Mouse (Mus musculus) heart, embryonic 13.5 days (tissue): ENCODE results near the gene Arhgap23. TPM values are rescaled to one million over a fixed set of nuclear protein-coding genes. Genes with fewer than 3 reads are reported as not detected.

Experiments used
- ATAC-seq: fragments of 200-750 bp; cut with Nextera tagmentation; 2 replicates; pipeline ENCODE4 v1.8.0; 2017; ENCODE audit warnings: moderate TSS enrichment; ENCODE audit not compliant: insufficient number of reproducible peaks, low FRiP score, low TSS enrichment; ENCODE audit errors: extremely low read depth
- H3K27ac ChIP-seq: fragments of 300-500 bp; sonication (generic); replicated peaks from 2 replicates; pipeline ENCODE4 v1.5.1; 2015; ENCODE audit warnings: moderate library complexity, mild to moderate bottlenecking, inconsistent platforms
- H3K27me3 ChIP-seq: fragments of 300-500 bp; sonication (generic); replicated peaks from 2 replicates; pipeline ENCODE4 v1.6.1; 2015; ENCODE audit warnings: mild to moderate bottlenecking, inconsistent platforms
- H3K36me3 ChIP-seq: fragments of 300-500 bp; sonication (generic); 2 replicates; pipeline ENCODE4 v1.6.1; 2015; ENCODE audit warnings: mild to moderate bottlenecking, inconsistent platforms
- H3K4me1 ChIP-seq: fragments of 300-500 bp; sonication (generic); 2 replicates; pipeline ENCODE4 v1.6.1; 2015; ENCODE audit warnings: inconsistent platforms
- H3K4me2 ChIP-seq: fragments of 300-500 bp; sonication (generic); 2 replicates; pipeline ENCODE4 v1.6.1; 2015; ENCODE audit warnings: inconsistent platforms, mild to moderate bottlenecking, moderate library complexity
- H3K4me3 ChIP-seq: fragments of 300-500 bp; sonication (generic); 2 replicates; pipeline ENCODE4 v1.5.1; 2015; ENCODE audit warnings: moderate library complexity, mild to moderate bottlenecking, inconsistent platforms
- H3K9ac ChIP-seq: fragments of 300-500 bp; sonication (generic); 2 replicates; pipeline ENCODE4 v1.6.1; 2015; ENCODE audit warnings: inconsistent platforms, mild to moderate bottlenecking, moderate library complexity
- H3K9me3 ChIP-seq: fragments of 300-500 bp; sonication (generic); 2 replicates; pipeline ENCODE4 v1.6.1; 2016; ENCODE audit warnings: inconsistent platforms
- WGBS: fragments of 180-500 bp; shearing (Covaris S2); methylation state at CpG from one replicate; pipeline ENCODE4 v1.1.7; 2015; ENCODE audit warnings: mixed read lengths; 5-methylcytosine and 5-hydroxymethylcytosine counted together
- polyA plus RNA-seq: library from polyadenylated mRNA; unstranded; fragments of >200 nt; fragmentation: Nextera tagmentation; extraction: Ambion mirVana; gene quantifications from 2 replicates; pipeline ENCODE4 v1.2.1, GENCODE M21; 2015

Arhgap23 gene
- polyA plus RNA-seq, 1 experiment from 2014 or later: 6.9 TPM

DNA sequence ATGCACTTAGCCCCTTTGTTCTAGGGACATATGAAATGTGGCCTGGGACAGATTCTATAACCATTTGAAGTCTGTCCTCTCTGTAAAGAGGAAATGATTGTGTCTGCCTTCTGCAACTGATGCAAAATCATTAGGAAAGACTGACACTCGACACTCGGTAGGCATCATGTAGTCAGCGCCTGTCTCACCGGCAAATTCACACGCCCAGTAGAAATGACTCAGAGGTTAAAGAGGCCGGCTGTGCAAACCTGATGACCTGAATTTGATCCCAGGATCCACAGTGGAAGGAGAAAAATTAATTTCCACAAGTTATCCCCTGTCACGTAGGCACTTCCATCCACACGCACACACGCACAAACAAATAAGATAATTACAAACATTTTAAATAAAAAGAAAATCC lies 109.0 kb downstream of the Arhgap23 start:
- Histone ChIP-seq H3K4me2 (no peak overlapping the region), H3K9ac (no peak overlapping the region), H3K36me3 (no peaks in the 10 kb centered on the region), H3K4me1 (peaks cover 11% of the 10 kb centered on the region), H3K27ac (no peak overlapping the region), H3K4me3 (no peak overlapping the region), H3K9me3 (no peaks in the 10 kb centered on the region), H3K27me3 (peaks cover 77% of the 10 kb centered on the region)
- WGBS: 52% methylated on average over 9 of the region's 9 CpGs
- ATAC-seq: no peak

DNA sequence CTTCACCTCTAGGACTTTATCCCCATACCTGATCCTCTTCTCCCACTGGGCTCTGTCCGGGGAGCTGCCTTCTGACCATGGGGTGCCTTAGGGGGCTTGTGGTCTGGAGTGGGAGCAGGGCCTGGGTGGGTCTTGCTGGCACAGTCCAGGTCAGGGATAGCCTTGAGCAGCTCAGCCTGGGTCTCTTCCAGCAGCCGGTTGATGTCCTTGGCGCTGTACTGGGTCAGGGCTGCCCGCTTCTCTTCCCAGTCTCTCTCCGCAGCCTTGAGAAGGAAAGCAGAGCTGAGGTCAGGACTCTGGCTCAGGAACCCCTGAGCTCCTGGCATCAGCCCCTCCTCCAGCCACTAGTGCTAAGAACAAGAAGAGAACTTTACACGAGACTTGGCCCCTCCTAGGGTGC lies 110.0 kb downstream of the Arhgap23 start:
- H3K27ac ChIP-seq: no peak overlapping the region
- H3K4me1 ChIP-seq: peaks cover 11% of the 10 kb centered on the region
- no peak for ATAC-seq
- no peak overlapping the region for H3K9ac ChIP-seq
- H3K27me3 ChIP-seq: peaks cover 77% of the 10 kb centered on the region
- no peak overlapping the region for H3K4me2 ChIP-seq
- no peaks in the 10 kb centered on the region for H3K9me3 ChIP-seq
- WGBS: 75% methylated on average over 6 of the region's 6 CpGs
- no peak overlapping the region for H3K4me3 ChIP-seq
- no peaks in the 10 kb centered on the region for H3K36me3 ChIP-seq

DNA sequence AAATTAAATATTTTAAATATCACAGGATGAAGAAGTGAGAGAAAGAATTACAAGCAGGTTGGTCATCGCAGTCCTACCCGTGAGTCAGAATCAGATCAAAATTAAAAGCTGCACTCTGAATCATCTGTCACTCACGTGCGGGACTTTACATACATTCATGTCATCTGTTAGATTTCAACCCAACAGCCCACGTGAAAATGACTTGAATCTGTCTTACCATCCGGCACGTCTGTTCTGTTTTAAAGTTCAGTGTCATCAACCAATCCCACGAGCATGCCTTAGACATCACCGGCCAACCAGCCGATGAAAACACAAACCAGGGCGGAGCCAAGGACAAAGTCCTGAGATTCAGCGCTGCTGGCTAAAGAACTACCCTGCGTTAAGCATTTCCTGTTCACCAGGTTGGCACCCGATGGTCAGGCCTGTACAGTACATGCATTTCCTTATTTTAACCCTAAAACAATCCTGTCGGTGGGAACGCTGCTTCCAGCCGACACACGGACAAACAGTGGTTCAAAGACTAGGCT lies 113.0 kb downstream of the Arhgap23 start:
- Histone ChIP-seq H3K4me3 (no peak overlapping the region), H3K36me3 (no peaks in the 10 kb centered on the region), H3K4me2 (no peak overlapping the region), H3K27ac (no peak overlapping the region), H3K9ac (no peak overlapping the region), H3K9me3 (no peaks in the 10 kb centered on the region), H3K27me3 (peaks cover 77% of the 10 kb centered on the region), H3K4me1 (peaks cover 30% of the 10 kb centered on the region)
- WGBS: 68% methylated on average over 18 of the region's 18 CpGs
- no peak for ATAC-seq

DNA sequence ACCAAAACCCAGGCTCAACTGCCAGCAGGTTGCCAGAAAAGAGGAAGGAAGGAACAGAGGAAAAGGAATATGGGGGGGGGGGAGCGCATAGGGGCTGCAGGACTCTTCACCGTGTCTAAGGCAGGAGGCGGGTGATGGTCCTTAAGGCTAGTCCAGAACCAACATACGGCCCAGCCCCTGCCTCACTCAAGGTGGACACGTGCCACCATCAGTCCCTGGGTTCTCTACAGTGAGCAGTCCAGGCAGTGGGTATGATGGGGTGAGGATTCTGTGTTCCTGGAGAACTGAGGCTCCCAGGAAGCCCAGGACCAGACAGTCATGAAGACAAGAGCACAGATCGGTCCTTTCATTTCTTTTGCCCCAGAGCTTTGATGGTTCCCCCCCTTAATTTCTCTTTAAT lies 114.7 kb downstream of the Arhgap23 start:
- Histone ChIP-seq H3K4me3 (no peak overlapping the region), H3K36me3 (no peaks in the 10 kb centered on the region), H3K4me1 (peaks cover 30% of the 10 kb centered on the region), H3K27me3 (peaks cover 84% of the 10 kb centered on the region), H3K9ac (no peak overlapping the region), H3K4me2 (no peak overlapping the region), H3K27ac (no peak overlapping the region), H3K9me3 (no peaks in the 10 kb centered on the region)
- 80% methylated on average over 6 of the region's 6 CpGs for WGBS
- no peak for ATAC-seq

DNA sequence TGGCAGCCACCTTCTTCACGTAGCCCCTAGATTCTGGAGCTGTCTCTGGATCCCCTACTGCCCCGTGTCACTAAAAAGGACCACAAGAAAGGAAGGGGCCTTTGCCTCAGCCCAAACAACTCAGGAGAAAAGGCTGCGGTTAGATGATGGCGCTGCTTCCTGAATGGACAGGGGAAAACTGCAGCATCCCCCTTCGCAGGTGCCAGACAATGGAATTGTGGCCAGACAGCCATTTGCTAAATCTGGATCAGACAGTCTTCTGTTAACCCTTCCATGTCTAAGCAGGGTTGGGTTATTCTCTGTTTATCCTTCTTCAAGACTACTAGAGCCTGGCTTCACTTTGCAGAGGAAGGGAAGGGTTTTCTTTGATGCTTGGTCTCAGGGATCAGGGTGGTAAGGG lies 115.6 kb downstream of the Arhgap23 start:
- no peak for ATAC-seq
- Histone ChIP-seq H3K27me3 (peaks cover 90% of the 10 kb centered on the region), H3K4me2 (no peak overlapping the region), H3K9ac (no peak overlapping the region), H3K9me3 (no peaks in the 10 kb centered on the region), H3K27ac (no peak overlapping the region), H3K4me1 (peaks cover 33% of the 10 kb centered on the region), H3K4me3 (no peak overlapping the region), H3K36me3 (no peaks in the 10 kb centered on the region)
- WGBS: 58% methylated on average over 5 of the region's 5 CpGs

DNA sequence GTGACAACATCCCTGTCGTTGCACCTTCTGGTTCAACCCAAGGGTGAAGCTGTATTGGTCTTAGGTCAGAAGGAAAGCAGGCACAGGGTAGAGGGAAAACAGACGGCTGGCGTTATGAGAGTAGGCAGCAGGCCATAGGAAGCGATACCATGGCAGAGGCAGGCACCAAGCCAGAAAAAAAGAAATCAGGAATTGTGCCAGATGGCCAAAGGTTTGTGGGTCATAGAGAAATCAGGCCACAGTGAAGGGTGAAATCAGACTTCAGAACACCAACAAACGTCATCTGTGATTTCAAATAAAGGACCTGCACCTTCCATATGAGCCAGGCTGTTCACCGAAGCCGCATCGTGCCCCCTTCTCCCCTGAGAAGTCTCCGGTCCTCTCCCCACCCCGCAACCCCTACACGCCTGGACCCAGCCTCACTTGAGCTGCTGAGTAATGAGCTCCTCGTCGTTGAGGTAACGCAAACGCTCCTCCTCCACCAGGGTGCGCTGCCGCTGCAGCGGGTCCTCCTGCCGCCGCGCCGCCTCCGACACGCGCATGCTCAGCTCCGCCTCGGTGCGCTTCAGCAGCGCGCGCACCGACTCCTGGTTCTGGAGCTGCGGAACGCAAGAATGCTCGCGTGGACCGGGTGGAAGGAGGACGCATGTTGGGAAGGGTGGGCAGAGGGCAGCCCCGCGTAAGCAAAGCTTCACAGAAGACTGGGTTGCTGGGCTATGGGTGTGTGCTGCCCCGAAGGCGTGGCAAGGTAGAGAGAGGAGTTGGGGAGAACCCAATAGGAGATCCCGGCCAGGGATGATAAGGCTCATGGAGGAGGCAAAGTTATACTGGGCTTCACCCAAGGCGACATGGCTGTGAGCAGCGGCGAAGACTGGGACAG lies 116.3 kb downstream of the Arhgap23 start:
- 5% methylated on average over 46 of the region's 46 CpGs for WGBS

DNA sequence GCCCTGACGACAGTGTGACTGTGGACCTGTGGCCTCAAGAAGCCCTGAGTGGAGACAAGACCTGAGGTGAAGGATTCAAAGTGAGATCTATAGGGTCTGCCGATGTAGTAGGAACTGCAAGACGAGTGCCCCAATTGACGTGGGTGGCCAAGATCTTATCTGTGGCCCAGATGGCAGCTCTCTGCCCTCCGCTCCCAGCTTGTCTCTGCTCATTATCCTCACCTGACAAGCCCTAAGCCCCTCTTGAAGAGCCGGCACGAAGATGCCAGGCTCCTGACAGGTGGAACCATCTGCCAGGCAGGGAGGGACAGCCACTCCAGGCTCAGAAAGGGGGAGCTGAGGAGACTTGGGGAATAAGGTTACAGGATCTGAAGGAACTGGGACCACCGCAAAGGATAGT lies 117.0 kb downstream of the Arhgap23 start:
- Histone ChIP-seq H3K4me1 (peaks cover 44% of the 10 kb centered on the region), H3K27me3 (peaks cover 97% of the 10 kb centered on the region), H3K9me3 (no peaks in the 10 kb centered on the region), H3K36me3 (no peaks in the 10 kb centered on the region), H3K9ac (no peak overlapping the region), H3K4me3 (peak overlapping the region; percentile 55), H3K4me2 (peak overlapping the region; percentile 89), H3K27ac (no peak overlapping the region)
- ATAC-seq: no peak
- 11% methylated on average over 8 of the region's 8 CpGs for WGBS

More for the DNA sequence above, 116.3 kb downstream of the Arhgap23 start:
- no peak for ATAC-seq
- no peaks in the 10 kb centered on the region for H3K36me3 ChIP-seq
- peaks cover 90% of the 10 kb centered on the region for H3K27me3 ChIP-seq
- peak overlapping the region; percentile 55 for H3K4me3 ChIP-seq
- peaks cover 37% of the 10 kb centered on the region for H3K4me1 ChIP-seq
- H3K9me3 ChIP-seq: no peaks in the 10 kb centered on the region
- peak overlapping the region; percentile 89 for H3K4me2 ChIP-seq
- no peak overlapping the region for H3K27ac ChIP-seq
- H3K9ac ChIP-seq: peak overlapping the region; percentile 70

DNA sequence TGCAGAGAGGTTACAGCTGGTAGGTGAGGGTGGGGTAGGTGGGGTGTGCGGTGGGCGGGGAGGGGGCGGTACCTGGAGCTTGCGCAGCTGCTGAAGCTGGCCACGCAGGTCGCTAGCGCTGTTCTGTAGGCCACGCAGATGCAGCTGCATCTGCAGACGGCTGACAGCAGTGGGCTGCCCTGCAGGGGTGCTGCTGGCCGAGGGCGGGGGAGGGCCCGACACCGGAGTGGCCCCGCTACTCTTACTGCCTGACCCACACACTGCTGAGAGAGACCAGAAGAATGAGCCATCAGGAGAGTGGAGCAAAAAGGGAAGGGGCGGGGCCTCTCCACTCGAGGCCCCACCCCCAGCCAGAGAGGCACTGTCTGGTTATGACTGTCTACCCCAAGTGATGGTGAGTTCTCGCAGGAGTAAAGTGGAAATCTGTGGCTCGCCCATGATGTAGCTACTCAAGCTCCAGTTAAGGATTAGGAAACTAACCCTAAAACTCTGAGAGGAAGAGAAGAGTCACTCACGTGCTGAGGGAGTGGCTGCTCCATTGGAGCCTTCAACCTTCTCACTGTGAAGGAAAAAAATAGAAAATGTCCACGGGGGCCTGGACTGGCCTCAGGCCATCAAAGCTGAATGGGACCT lies 117.7 kb downstream of the Arhgap23 start:
- no peaks in the 10 kb centered on the region for H3K9me3 ChIP-seq
- H3K4me3 ChIP-seq: peak overlapping the region; percentile 34
- no peak overlapping the region for H3K9ac ChIP-seq
- H3K4me2 ChIP-seq: peak overlapping the region; percentile 61
- H3K27me3 ChIP-seq: peaks cover 97% of the 10 kb centered on the region
- H3K36me3 ChIP-seq: no peaks in the 10 kb centered on the region
- ATAC-seq: no peak
- no peak overlapping the region for H3K27ac ChIP-seq
- 4% methylated on average over 20 of the region's 20 CpGs for WGBS
- peaks cover 45% of the 10 kb centered on the region for H3K4me1 ChIP-seq

DNA sequence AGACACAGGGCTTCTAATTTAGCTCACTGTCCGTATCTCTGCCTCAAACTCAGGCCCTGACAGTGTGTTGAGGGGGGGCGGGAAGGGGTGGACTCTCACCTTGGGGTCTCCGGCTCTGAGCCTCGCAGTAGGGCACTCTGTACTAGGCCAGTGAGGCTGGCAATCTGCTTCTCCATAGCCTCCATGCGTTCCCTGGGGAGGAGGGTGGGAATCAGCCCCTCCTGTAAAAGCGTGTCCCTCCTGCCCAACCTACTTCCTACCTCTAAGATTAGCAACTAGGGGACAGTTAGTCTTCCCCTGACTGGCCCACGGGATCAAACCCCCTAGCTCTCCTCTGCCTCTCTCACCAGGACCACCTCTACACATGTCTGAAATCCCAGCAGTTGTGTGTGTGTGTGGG lies 118.3 kb downstream of the Arhgap23 start:
- peaks cover 45% of the 10 kb centered on the region for H3K4me1 ChIP-seq

DNA sequence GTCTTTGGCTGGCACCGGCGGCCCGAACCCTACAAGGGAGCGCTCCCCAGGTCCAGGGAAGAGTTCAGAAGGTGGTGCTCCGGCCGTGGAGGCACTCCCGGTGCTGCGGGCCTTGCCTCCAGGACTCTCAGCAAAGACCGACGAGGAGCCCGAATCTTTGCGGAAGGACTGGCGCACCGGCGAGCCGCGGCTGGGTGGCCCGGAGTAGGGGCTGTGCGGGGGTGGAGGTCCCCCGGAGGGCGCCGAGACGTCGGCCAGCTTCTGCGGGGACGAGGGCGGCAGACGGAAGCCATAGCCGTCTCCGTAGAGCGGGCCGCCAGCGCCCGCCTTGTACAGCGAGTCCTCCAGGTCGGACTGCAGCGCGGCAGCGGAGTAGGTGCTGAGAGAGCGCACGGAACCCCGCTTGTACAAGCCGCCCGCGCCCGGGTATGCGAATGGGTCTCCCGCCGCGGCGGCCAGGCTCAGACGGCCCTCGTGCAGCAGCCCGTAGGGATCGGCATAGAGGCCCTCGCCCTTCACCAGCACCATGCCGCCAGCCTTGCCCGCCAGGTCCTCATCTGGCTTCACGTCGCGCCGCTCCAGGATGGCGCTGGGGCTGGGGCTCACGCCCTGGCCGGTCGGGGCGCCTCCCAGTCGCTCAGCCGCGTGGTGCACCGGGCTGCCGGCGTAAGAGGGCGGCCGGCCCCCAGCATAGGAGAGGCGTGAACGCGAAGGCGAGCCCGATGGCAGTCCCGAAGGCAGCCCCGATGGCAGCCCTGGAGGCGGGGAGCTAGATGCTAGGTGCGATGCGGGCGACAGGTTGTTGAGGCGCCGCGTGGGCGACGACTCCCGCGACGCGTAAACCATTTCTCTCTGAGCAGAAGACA lies 119.3 kb downstream of the Arhgap23 start:
- Histone ChIP-seq H3K9me3 (no peaks in the 10 kb centered on the region), H3K27ac (no peak overlapping the region)

More for the DNA sequence above, 118.3 kb downstream of the Arhgap23 start:
- no peak overlapping the region for H3K27ac ChIP-seq
- H3K27me3 ChIP-seq: peaks cover 98% of the 10 kb centered on the region
- no peaks in the 10 kb centered on the region for H3K9me3 ChIP-seq
- ATAC-seq: no peak
- 22% methylated on average over 7 of the region's 7 CpGs for WGBS
- H3K9ac ChIP-seq: no peak overlapping the region
- no peak overlapping the region for H3K4me3 ChIP-seq
- no peak overlapping the region for H3K4me2 ChIP-seq
- H3K36me3 ChIP-seq: no peaks in the 10 kb centered on the region

DNA sequence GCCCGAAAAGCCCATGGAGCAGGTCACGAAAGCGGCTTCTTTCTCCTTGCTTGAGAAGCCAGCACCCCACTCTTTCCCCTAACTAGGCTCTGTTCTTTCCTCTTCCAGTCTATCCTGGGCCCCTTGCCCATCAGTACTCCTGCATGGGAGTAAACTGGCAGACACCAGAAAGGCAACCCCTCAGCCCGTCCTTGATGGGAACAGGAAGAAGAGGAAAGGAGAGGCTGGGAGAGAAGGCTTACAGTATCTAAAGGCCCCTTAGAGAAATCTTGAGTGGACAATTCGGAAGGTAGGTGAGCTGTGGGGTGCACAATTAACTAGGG lies 119.9 kb downstream of the Arhgap23 start:
- peak overlapping the region; percentile 61 for H3K4me2 ChIP-seq
- no peaks in the 10 kb centered on the region for H3K9me3 ChIP-seq
- H3K36me3 ChIP-seq: no peaks in the 10 kb centered on the region
- no peak overlapping the region for H3K9ac ChIP-seq
- no peak overlapping the region for H3K27ac ChIP-seq
- H3K27me3 ChIP-seq: peaks cover 97% of the 10 kb centered on the region
- peak overlapping the region; percentile 42 for H3K4me3 ChIP-seq
- H3K4me1 ChIP-seq: peaks cover 45% of the 10 kb centered on the region
- WGBS: 21% methylated on average over 5 of the region's 5 CpGs
- no peak for ATAC-seq

More for the DNA sequence above, 119.3 kb downstream of the Arhgap23 start:
- WGBS: 2% methylated on average over 95 of the region's 95 CpGs
- Histone ChIP-seq H3K4me2 (peak overlapping the region; percentile 61), H3K27me3 (peaks cover 99% of the 10 kb centered on the region), H3K9ac (0 out of 2 replicates have a peak overlapping the region, but pooled peaks have one; percentile 54), H3K4me1 (peaks cover 45% of the 10 kb centered on the region), H3K36me3 (no peaks in the 10 kb centered on the region), H3K4me3 (peak overlapping the region; percentile 42)
- no peak for ATAC-seq
